Mouse (Mus musculus) urinary bladder, postnatal 36 days (tissue): Measurements from ENCODE around the gene Jaml.

ENCODE experiments used
- DNase-seq, 2 experiments: peaks; one replicate each; pipeline ENCODE4 v3.0.0; 2022; ENCODE audit warnings: low spot score in 2 of 2, mixed read lengths in 1 of 2

Gene Jaml

GRCm38 (mm10) chr9:45121769-45122168 lies 42.8 kb downstream of the Jaml start:
- DNase-seq = peak; percentile 53 to 71

GRCm38 (mm10) chr9:45122209-45122761 lies 43.3 kb downstream of the Jaml start:
- peak in 1 of 2 experiments; percentile 42 for DNase-seq

GRCm38 (mm10) chr9:45125211-45125610 lies 46.2 kb downstream of the Jaml start:
- no peak for DNase-seq

- no peak for DNase-seq
Measured at GRCm38 (mm10) chr9:45126941-45127340, 48.0 kb downstream of the Jaml start.

GRCm38 (mm10) chr9:45130119-45130518 lies 51.1 kb downstream of the Jaml start:
- DNase-seq = no peak

- peak; percentile 55 to 68 for DNase-seq
Measured at GRCm38 (mm10) chr9:45133484-45134310, 54.7 kb downstream of the Jaml start.

- no peak for DNase-seq
Measured at GRCm38 (mm10) chr9:45136442-45137169, 57.6 kb downstream of the Jaml start.

- DNase-seq = peak in 1 of 2 experiments; percentile 31
Measured at GRCm38 (mm10) chr9:45138191-45139032, 59.4 kb downstream of the Jaml start, which contains the start of gene Scn4b. Scn4b (plus strand) TSS chr9:45138395.

- no peak for DNase-seq
Measured at GRCm38 (mm10) chr9:45139082-45139481, 60.1 kb downstream of the Jaml start.

- no peak for DNase-seq
Measured at GRCm38 (mm10) chr9:45140945-45141344, 62.0 kb downstream of the Jaml start.

- DNase-seq = no peak
Measured at GRCm38 (mm10) chr9:45142686-45143085, 63.7 kb downstream of the Jaml start.

GRCm38 (mm10) chr9:45145533-45146266 lies 66.7 kb downstream of the Jaml start:
- no peak for DNase-seq

GRCm38 (mm10) chr9:45146267-45146597 lies 67.2 kb downstream of the Jaml start:
- DNase-seq = peak; percentile 55 to 66

- DNase-seq = no peak
Measured at GRCm38 (mm10) chr9:45150933-45151332, 72.0 kb downstream of the Jaml start.

GRCm38 (mm10) chr9:45153361-45153760 lies 74.4 kb downstream of the Jaml start:
- no peak for DNase-seq
